Mouse (Mus musculus) hindbrain, embryonic 10.5 days (tissue): ENCODE measurements at regions not wholly inside any gene's neighbourhood (a gene's known extent, or its start where the extent isn't known, plus 50 kb on each side); places are given as distances from the start of the nearest gene placed in this dataset.
"Not testable (repeated sequence)": the region's sequence is repeated elsewhere in the genome, so short reads cannot be mapped to it uniquely, and the experiment has no call there.

ENCODE experiments used
- DNase-seq: peaks from one replicate; pipeline ENCODE4 v3.0.0-alpha.2; 2017; ENCODE audit warnings: low spot score
- H3K27ac ChIP-seq: fragments of 300-500 bp; sonication (generic); 2 replicates; pipeline ENCODE4 v1.5.1; 2016; ENCODE audit warnings: mild to moderate bottlenecking, moderate library complexity
- H3K27me3 ChIP-seq: fragments of 300-500 bp; sonication (generic); 2 replicates; pipeline ENCODE4 v1.6.1; 2016; ENCODE audit warnings: mild to moderate bottlenecking; ENCODE audit not compliant: poor library complexity, insufficient read depth, severe bottlenecking
- H3K36me3 ChIP-seq: fragments of 300-500 bp; sonication (generic); 2 replicates; pipeline ENCODE4 v1.6.1; 2016; ENCODE audit warnings: mild to moderate bottlenecking, moderate library complexity
- H3K4me1 ChIP-seq: fragments of 300-500 bp; sonication (generic); replicated peaks from 2 replicates; pipeline ENCODE4 v1.6.1; 2016; ENCODE audit warnings: mild to moderate bottlenecking
- H3K4me3 ChIP-seq: fragments of 300-500 bp; sonication (generic); 2 replicates; pipeline ENCODE4 v1.5.1; 2016; ENCODE audit warnings: mild to moderate bottlenecking, moderate library complexity
- H3K9me3 ChIP-seq: fragments of 300-500 bp; sonication (generic); 2 replicates; pipeline ENCODE4 v1.6.1; 2016; ENCODE audit warnings: mild to moderate bottlenecking, moderate library complexity
- WGBS: fragments of 180-500 bp; shearing (Covaris S2); methylation state at CpG from one replicate; pipeline ENCODE4 v1.1.7; 2016; 5-methylcytosine and 5-hydroxymethylcytosine counted together

- not testable (repeated sequence) for H3K9me3 ChIP-seq, DNase-seq, H3K4me1 ChIP-seq, H3K27ac ChIP-seq, H3K36me3 ChIP-seq
- H3K4me3 ChIP-seq: peak overlapping the region; percentile 45
- H3K27me3 ChIP-seq: peaks cover 12% of the 10 kb centered on the region
- under 1% methylated on average over 23 of the region's 52 CpGs for WGBS
These were observed 60.1 kb downstream of the Dynlt1b start for GRCm38 (mm10) chr17:6489926-6490564.

- H3K4me3 ChIP-seq: not testable (repeated sequence)
These were observed 60.6 kb downstream of the Dynlt1b start for GRCm38 (mm10) chr17:6490565-6490935.

GRCm38 (mm10) chr17:6492501-6492900 is 62.6 kb downstream of the Dynlt1b start:
- peak overlapping the region; percentile 40 for H3K4me3 ChIP-seq
- 22% methylated on average over 19 of the region's 19 CpGs for WGBS
- DNase-seq: peak; percentile 17

More at GRCm38 (mm10) chr17:6490565-6490935, 60.6 kb downstream of the Dynlt1b start:
- H3K27ac ChIP-seq, DNase-seq, H3K9me3 ChIP-seq, H3K4me1 ChIP-seq, H3K36me3 ChIP-seq: not testable (repeated sequence)
- WGBS: no CpG with 5 or more reads among the region's 15 CpGs
- H3K27me3 ChIP-seq: peaks cover 12% of the 10 kb centered on the region

GRCm38 (mm10) chr17:6492950-6493349 is 63.0 kb downstream of the Dynlt1b start:
- H3K4me3 ChIP-seq: peak overlapping the region; percentile 42; the same call in 1 of the 2 replicates

More at GRCm38 (mm10) chr17:6492501-6492900, 62.6 kb downstream of the Dynlt1b start:
- not testable (repeated sequence) for H3K36me3 ChIP-seq, H3K4me1 ChIP-seq, H3K27ac ChIP-seq, H3K9me3 ChIP-seq
- peaks cover 12% of the 10 kb centered on the region for H3K27me3 ChIP-seq

GRCm38 (mm10) chr17:6496491-6496890 is 66.6 kb downstream of the Dynlt1b start:
- not testable (repeated sequence) for H3K4me3 ChIP-seq, H3K9me3 ChIP-seq, H3K27me3 ChIP-seq, DNase-seq, H3K36me3 ChIP-seq, H3K27ac ChIP-seq, H3K4me1 ChIP-seq
- WGBS: 91% methylated on average over 9 of the region's 9 CpGs

More at GRCm38 (mm10) chr17:6492950-6493349, 63.0 kb downstream of the Dynlt1b start:
- H3K27me3 ChIP-seq: peaks cover 12% of the 10 kb centered on the region
- H3K27ac ChIP-seq, H3K9me3 ChIP-seq, H3K36me3 ChIP-seq, H3K4me1 ChIP-seq: not testable (repeated sequence)
- 33% methylated on average over 23 of the region's 23 CpGs for WGBS
- DNase-seq: peak; percentile 19

- DNase-seq, H3K36me3 ChIP-seq, H3K27ac ChIP-seq, H3K27me3 ChIP-seq, H3K4me1 ChIP-seq, H3K4me3 ChIP-seq, H3K9me3 ChIP-seq: not testable (repeated sequence)
- WGBS: 89% methylated on average over 4 of the region's 6 CpGs
These were observed 72.8 kb downstream of the Dynlt1b start for GRCm38 (mm10) chr17:6502676-6503075.

GRCm38 (mm10) chr17:6505896-6506295 is 76.0 kb downstream of the Dynlt1b start:
- not testable (repeated sequence) for H3K9me3 ChIP-seq, H3K27ac ChIP-seq, H3K27me3 ChIP-seq, H3K4me3 ChIP-seq, DNase-seq, H3K4me1 ChIP-seq, H3K36me3 ChIP-seq
- WGBS: 88% methylated on average over 6 of the region's 6 CpGs

GRCm38 (mm10) chr17:6515128-6515527 is 85.2 kb downstream of the Dynlt1b start:
- H3K27me3 ChIP-seq, H3K4me3 ChIP-seq, H3K9me3 ChIP-seq, H3K4me1 ChIP-seq, H3K36me3 ChIP-seq, DNase-seq, H3K27ac ChIP-seq: not testable (repeated sequence)
- 90% methylated on average over 5 of the region's 8 CpGs for whole genome bisulfite sequencing

GRCm38 (mm10) chr17:6519107-6519506 is 82.4 kb upstream of the Dynlt1c start:
- not testable (repeated sequence) for H3K36me3 ChIP-seq, H3K4me3 ChIP-seq, H3K4me1 ChIP-seq, H3K27me3 ChIP-seq, DNase-seq, H3K27ac ChIP-seq, H3K9me3 ChIP-seq
- WGBS: 83% methylated on average over 6 of the region's 6 CpGs

- H3K4me3 ChIP-seq, H3K27me3 ChIP-seq, H3K9me3 ChIP-seq, H3K27ac ChIP-seq, H3K36me3 ChIP-seq, H3K4me1 ChIP-seq, DNase-seq: not testable (repeated sequence)
- WGBS: 91% methylated on average over 2 of the region's 2 CpGs
These were observed 81.5 kb upstream of the Dynlt1c start for GRCm38 (mm10) chr17:6520001-6520400.

GRCm38 (mm10) chr17:6520751-6521150 is 80.7 kb upstream of the Dynlt1c start:
- H3K4me1 ChIP-seq, H3K4me3 ChIP-seq, H3K27me3 ChIP-seq, H3K36me3 ChIP-seq, DNase-seq, H3K27ac ChIP-seq, H3K9me3 ChIP-seq: not testable (repeated sequence)
- WGBS: 47% methylated on average over 4 of the region's 4 CpGs

GRCm38 (mm10) chr17:6522185-6522584 is 79.3 kb upstream of the Dynlt1c start:
- DNase-seq, H3K36me3 ChIP-seq, H3K27me3 ChIP-seq, H3K4me1 ChIP-seq, H3K27ac ChIP-seq, H3K4me3 ChIP-seq, H3K9me3 ChIP-seq: not testable (repeated sequence)
- 84% methylated on average over 6 of the region's 9 CpGs for WGBS

- not testable (repeated sequence) for H3K4me3 ChIP-seq, H3K4me1 ChIP-seq, H3K27me3 ChIP-seq, H3K36me3 ChIP-seq, H3K27ac ChIP-seq, H3K9me3 ChIP-seq, DNase-seq
- no CpG with 5 or more reads among the region's 5 CpGs for WGBS
These were observed 62.7 kb upstream of the Dynlt1c start for GRCm38 (mm10) chr17:6538723-6539122.
